Mouse (Mus musculus) embryonic fibroblast, embryonic 13.5 days (primary cell): Measurements from ENCODE around the gene Rassf8.

ENCODE experiments used
- CTCF ChIP-seq: IDR thresholded peaks from 2 replicates; pipeline ENCODE4 v1.5.1; 2011; ENCODE audit warnings: mild to moderate bottlenecking, control low read depth, low read length, moderate library complexity, borderline replicate concordance; ENCODE audit not compliant: insufficient read depth
- POLR2A ChIP-seq: IDR thresholded peaks from 2 replicates; pipeline ENCODE4 v1.6.1; 2011; ENCODE audit warnings: low read depth, mild to moderate bottlenecking, control low read depth, low read length, moderate library complexity

GRCm38 (mm10) chr6:145732868-145733267, 13.7 kb upstream of the Rassf8 start:
- no peak for TF ChIP-seq POLR2A
- no peak for TF ChIP-seq CTCF
